Mouse (Mus musculus) retina, adult 2 months (tissue): ENCODE measurements around the gene Traf3.

ENCODE experiments used
- DNase-seq: peaks from one replicate; pipeline ENCODE4 v3.0.0-alpha.2; 2012; ENCODE audit warnings: low read depth, low spot score

Traf3 gene

DNA sequence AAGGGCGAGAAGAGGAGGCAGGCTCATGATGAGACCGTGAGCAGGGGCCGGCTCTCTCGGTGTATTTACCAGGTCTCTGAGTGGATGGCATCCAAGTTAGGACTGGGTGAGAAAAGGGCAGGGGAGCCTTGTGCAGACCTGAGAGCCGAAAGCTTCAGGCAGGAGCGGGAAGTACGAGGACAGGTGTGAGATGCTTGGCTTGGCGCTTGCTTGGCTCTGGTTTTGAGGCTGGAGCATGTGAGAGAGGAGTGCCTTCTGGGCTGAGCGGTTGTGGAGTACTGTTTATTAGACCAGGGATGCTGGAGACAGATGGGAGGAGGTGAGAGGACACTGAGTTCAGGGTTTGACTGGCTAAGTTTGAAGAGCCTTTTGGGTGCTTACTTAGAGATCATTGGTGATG is 27.2 kb downstream of the Traf3 start:
- DNase-seq = no peak

- no peak for DNase-seq
These were observed 30.4 kb downstream of the Traf3 start for GRCm38 (mm10) chr12:111196548-111196947.

DNA sequence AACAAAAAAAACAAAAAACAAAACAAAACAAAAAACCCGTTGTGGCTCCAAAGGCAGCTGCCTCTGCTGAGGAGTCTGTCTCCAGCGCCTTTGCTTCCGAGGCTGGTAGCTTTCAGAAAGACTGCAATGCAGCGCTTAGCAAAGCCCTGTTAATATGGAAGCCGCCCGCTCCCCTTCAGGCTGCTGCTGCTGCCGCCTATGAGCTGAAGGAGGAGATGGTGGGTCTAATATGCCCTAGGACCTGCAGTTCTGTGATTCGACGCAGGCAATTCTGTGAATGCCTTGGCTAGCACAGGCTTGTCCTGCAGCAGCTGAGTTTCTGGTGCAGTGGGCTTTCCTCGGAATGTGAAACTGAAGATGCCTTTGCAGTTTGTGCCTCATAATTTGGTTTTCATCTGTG is 36.9 kb downstream of the Traf3 start:
- no peak for DNase-seq

GRCm38 (mm10) chr12:111203945-111204344 is 37.8 kb downstream of the Traf3 start:
- no peak for DNase-seq

GRCm38 (mm10) chr12:111207641-111208040 is 41.5 kb downstream of the Traf3 start:
- no peak for DNase-seq

GRCm38 (mm10) chr12:111211729-111212128 is 45.6 kb downstream of the Traf3 start:
- no peak for DNase-seq

DNA sequence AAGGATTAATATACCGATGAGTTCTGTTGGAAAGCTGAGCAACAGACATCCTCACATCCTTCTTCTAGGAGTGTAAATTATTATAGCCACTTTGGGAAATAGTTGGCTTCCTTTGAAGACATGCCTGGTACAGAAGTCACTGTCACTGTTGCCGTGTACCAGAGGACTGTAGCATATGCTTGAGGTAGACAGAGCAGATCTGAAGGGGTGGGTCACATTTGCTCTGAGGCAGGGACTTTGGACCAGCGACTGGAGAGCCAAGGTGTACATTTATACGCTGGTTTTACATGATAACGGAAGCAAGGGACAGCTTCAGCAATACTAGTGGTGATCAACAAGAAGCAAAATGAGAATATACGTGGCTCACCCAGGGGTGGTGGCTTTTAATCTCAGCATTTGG is 52.7 kb downstream of the Traf3 start:
- no peak for DNase-seq

DNA sequence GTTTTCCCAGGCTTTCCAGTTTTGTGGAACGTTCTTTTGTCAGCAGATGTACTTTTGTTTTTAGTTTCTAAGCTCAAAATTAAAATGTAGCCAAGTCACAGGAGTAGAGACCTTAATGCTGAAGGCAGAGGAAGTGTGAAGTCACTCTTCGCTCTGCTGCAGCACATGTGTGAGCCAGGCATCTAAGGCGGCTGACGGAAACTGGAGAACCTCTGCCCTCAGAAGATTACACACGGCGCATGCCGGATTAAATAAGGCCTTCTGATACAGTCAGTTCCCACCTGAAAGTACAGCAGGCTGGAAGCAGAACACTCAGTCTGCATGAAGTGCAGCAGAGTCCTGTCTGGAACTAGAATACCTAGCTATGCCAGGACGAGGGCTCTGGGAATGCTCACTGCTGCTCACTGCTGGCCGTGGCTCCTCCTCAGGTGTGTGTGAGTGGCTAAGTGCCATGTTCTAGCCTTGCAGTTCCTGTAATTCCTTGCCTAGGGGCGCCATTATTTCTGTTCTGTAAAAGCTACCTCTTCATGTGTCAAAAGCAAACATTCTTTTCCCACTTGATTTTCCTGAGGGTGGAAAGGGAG is 59.1 kb downstream of the Traf3 start:
- no peak for DNase-seq

GRCm38 (mm10) chr12:111227410-111227809 is 61.2 kb downstream of the Traf3 start:
- DNase-seq = no peak

DNA sequence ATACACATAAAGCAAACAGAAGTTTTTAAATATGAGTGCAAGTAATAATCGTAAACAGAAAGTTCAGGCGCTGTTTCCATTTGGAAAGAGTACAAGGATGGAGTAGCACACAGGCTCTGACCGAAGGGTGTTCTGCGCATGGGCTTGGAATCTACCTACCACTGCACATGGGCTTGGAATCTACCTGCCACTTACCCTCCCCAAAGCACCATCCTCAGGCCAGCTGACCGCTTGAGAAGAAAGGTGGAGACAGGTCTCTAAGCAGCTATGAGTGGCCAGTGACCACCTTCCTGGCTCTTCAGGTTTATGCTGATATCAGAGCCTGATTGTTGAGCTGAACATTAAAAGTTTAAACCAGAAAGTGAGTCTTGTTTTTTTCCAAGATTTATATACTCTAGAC is 62.3 kb downstream of the Traf3 start:
- DNase-seq = no peak

- DNase-seq = no peak
These were observed 64.6 kb downstream of the Traf3 start for GRCm38 (mm10) chr12:111230793-111231192.

DNA sequence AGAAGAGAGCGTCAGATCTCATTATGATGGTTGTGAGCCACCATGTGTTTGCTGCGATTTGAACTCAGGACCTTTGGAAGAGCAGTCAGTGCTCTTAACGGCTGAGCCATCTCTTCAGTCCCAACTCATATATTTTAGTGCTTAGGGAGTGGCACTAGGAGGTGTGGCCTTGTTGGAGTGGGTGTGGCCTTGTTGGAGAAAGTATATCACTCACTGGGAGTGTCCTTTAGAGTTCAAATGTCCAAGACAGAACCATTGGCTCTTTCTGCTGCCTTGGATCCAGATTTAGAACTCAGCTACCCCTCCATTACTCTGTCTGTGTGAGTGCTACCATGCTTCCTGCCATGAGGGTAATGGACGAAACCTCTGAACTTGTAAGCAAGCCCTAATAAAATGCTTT is 67.6 kb downstream of the Traf3 start:
- DNase-seq = no peak

- no peak for DNase-seq
These were observed 68.2 kb downstream of the Traf3 start for GRCm38 (mm10) chr12:111234383-111234782.

- DNase-seq = no peak
These were observed 69.5 kb downstream of the Traf3 start for GRCm38 (mm10) chr12:111235631-111236030.

GRCm38 (mm10) chr12:111237611-111238188 is 71.5 kb downstream of the Traf3 start:
- DNase-seq = no peak

GRCm38 (mm10) chr12:111238345-111238744 is 72.2 kb downstream of the Traf3 start:
- no peak for DNase-seq

DNA sequence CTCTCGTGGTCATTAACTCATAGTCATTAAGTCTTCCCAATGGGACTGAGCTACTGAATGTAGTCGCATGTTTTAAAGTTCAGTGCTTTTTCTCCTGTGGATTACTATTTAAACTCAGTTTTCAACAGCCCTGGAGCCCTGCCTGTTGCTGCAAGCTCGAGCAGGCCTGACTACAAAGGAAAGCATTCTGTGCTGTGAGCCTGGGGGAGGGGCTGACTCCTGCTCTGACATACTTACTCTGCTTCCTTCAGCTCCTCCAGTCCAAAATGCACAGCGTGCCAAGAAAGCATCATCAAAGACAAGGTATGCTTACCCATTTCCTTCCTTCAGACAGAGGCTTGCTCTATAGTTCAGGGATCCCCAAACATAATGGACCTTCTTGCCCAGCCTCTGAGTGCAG is 72.6 kb downstream of the Traf3 start:
- no peak for DNase-seq

- no peak for DNase-seq
These were observed 73.8 kb downstream of the Traf3 start for GRCm38 (mm10) chr12:111239930-111240329.

GRCm38 (mm10) chr12:111241916-111242315 is 75.7 kb downstream of the Traf3 start:
- no peak for DNase-seq

DNA sequence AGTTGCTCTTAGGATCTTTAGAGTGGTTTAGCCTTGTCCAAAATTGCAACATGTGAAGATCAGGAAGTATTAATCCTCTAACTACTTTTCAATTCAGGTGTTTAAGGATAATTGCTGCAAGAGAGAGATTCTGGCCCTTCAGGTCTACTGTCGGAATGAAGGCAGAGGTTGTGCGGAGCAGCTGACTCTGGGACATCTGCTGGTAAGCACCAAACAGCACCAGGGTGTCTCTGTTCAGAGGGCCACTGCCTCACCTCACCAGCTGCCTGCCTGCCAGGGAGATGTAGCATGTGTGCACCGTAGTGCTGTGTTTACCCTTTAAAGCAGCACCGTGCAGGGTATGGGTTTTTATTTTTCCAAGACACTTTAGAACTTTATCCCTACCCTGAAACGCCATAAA is 76.2 kb downstream of the Traf3 start:
- DNase-seq = no peak

- no peak for DNase-seq
These were observed 77.6 kb downstream of the Traf3 start for GRCm38 (mm10) chr12:111243733-111244132.

- no peak for DNase-seq
These were observed 78.9 kb downstream of the Traf3 start for GRCm38 (mm10) chr12:111245070-111245469.

DNA sequence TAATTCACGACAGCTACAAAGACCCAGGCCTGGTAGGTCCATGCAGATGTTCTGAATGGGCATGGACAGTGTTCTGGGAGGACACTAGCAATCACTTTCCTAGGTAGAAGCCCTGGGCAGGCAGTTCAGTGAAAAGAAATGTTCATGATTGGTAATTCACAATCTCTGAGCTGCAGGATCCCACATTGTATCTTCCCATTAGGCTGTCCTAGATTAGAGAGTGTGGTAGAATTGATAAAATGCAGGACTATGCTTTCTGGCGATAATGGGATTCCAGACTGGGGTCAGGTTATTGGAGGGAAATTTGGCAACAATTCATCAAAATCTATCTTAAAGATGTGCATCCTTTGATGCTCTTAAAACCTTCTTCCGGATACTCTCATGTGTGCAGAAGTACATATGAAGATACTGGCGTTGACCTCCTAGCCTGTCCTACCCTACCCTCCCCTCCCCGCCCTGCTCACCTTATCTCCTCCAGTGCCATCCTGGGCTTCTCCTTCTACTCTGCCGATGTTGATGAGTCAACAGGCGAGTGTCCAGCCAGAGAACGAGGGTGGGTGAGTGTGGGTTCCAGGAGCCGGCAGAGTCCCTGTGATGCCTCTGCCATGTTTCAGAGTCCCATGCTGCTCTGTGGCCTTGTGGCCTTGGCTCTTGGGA is 80.8 kb downstream of the Traf3 start:
- DNase-seq = no peak
